In genomic region chr5:113410963-113411362, GRCm38 (mm10) we compare ENCODE assay signal across 27 mouse cellular contexts. TPM values are rescaled to one million over a fixed set of nuclear protein-coding genes. Genes with fewer than 3 reads are reported as not detected.
DNase-seq lines count a peak whose midpoint lies in the region; ATAC-seq and TF ChIP-seq lines count a peak whose summit lies in the region.
"Had no signal": no experiment of that assay in that cellular context is flagged by ENCODE, and none has a peak within 500 bp of the region (broad histone marks: within the 10 kb centered on the region; RNA-seq: fewer than 3 reads in every experiment).

No protein-coding gene starts in this region.

- H3K4me1 ChIP-seq in forebrain, embryonic 16.5 days (replicated peaks; ENCODE audit: control insufficient read depth, insufficient read depth, low read length), result peaks cover 15% of the 10 kb centered on the region
- H3K4me1 ChIP-seq in forebrain, embryonic 13.5 days, result peaks cover 17% of the 10 kb centered on the region
- peaks cover 15% of the 10 kb centered on the region for H3K4me1 ChIP-seq in midbrain, embryonic 13.5 days (replicated peaks)
- peaks cover 8% of the 10 kb centered on the region for H3K4me1 ChIP-seq in midbrain, embryonic 10.5 days
- peaks cover 21% of the 10 kb centered on the region for H3K4me1 ChIP-seq in midbrain, postnatal 0 days (ENCODE audit: insufficient read depth, low read length)
- no peaks in the 10 kb centered on the region for H3K4me1 ChIP-seq in kidney, adult 2 months (ENCODE audit: control insufficient read depth, insufficient read depth, low read length)
- H3K4me1 ChIP-seq: heart, embryonic 10.5 days; midbrain, embryonic 12.5 days; neural tube, embryonic 12.5 days had no signal

- no peak overlapping the region for H3K4me3 ChIP-seq in forebrain, embryonic 16.5 days (replicated peaks; ENCODE audit: low read length)
- no peak overlapping the region for H3K4me3 ChIP-seq in forebrain, embryonic 13.5 days
- H3K4me3 ChIP-seq in midbrain, embryonic 13.5 days (replicated peaks), result no peak overlapping the region
- no peak overlapping the region for H3K4me3 ChIP-seq in midbrain, embryonic 10.5 days
- H3K4me3 ChIP-seq in midbrain, postnatal 0 days (ENCODE audit: low read depth, low read length), result no peak overlapping the region
- no peak overlapping the region for H3K4me3 ChIP-seq in kidney, adult 2 months (ENCODE audit: insufficient read depth, low read depth, low read length)
- H3K4me3 ChIP-seq: erythroblast, embryonic 14.5 days; heart, embryonic 10.5 days; limb, embryonic 10.5 days; midbrain, embryonic 12.5 days; neural tube, embryonic 12.5 days had no signal

- H3K27me3 ChIP-seq in forebrain, embryonic 16.5 days (replicated peaks; ENCODE audit: control insufficient read depth, insufficient read depth, low read length), result no peaks in the 10 kb centered on the region
- no peaks in the 10 kb centered on the region; the same call in 1 of the 2 replicates for H3K27me3 ChIP-seq in forebrain, embryonic 13.5 days
- H3K27me3 ChIP-seq in midbrain, embryonic 13.5 days, result no peaks in the 10 kb centered on the region; the same call in 1 of the 2 replicates
- H3K27me3 ChIP-seq in midbrain, embryonic 10.5 days (ENCODE audit: low read depth, poor library complexity, severe bottlenecking), result no peaks in the 10 kb centered on the region
- no peaks in the 10 kb centered on the region for H3K27me3 ChIP-seq in midbrain, postnatal 0 days (ENCODE audit: insufficient read depth, low read length)
- H3K27me3 ChIP-seq in kidney, adult 2 months (replicated peaks; ENCODE audit: control insufficient read depth, insufficient read depth, low read length), result no peaks in the 10 kb centered on the region
- H3K27me3 ChIP-seq: midbrain, embryonic 12.5 days; neural tube, embryonic 12.5 days had no signal

- no peak for TF ChIP-seq POLR2A in brain, embryonic 14.5 days (IDR thresholded peaks at IDR 0.05; ENCODE audit: borderline replicate concordance, extremely low read depth, insufficient read depth, insufficient read length, poor library complexity, severe bottlenecking)
- TF ChIP-seq POLR2A in kidney, adult 2 months (IDR thresholded peaks at IDR 0.05; ENCODE audit: low read depth, low read length), result no peak

- DNase-seq in midbrain, embryonic 10.5 days (ENCODE audit: low spot score), result no peak
- DNase-seq in brain, embryonic 14.5 days (ENCODE audit: low read depth), result peak; percentile 55
- no peak for DNase-seq in midbrain, postnatal 0 days (ENCODE audit: low spot score)
- DNase-seq in kidney, adult 2 months, result no peak
- DNase-seq: adrenal gland, adult 2 months; cerebellum, adult 11-12 months; cerebellum, postnatal 36 days; gastrocnemius, postnatal 36 days; heart, postnatal 10 days; kidney, postnatal 4 days; lung, adult 2 months; lung, postnatal 4 days; thymus, postnatal 14 days had no signal

- H3K4me2 ChIP-seq in forebrain, embryonic 16.5 days (ENCODE audit: low read length), result no peak overlapping the region
- no peak overlapping the region for H3K4me2 ChIP-seq in forebrain, embryonic 13.5 days
- no peak overlapping the region for H3K4me2 ChIP-seq in midbrain, embryonic 13.5 days (replicated peaks)
- H3K4me2 ChIP-seq in midbrain, postnatal 0 days (ENCODE audit: low read depth, low read length, poor library complexity, severe bottlenecking), result no peak overlapping the region
- H3K4me2 ChIP-seq: liver, embryonic 11.5 days; midbrain, embryonic 12.5 days; neural tube, embryonic 12.5 days had no signal

- H3K27ac ChIP-seq in forebrain, embryonic 16.5 days (ENCODE audit: low read length), result peak overlapping the region; percentile 27; the same call in 1 of the 2 replicates
- no peak overlapping the region for H3K27ac ChIP-seq in forebrain, embryonic 13.5 days
- peak overlapping the region; percentile 69 for H3K27ac ChIP-seq in midbrain, embryonic 13.5 days
- H3K27ac ChIP-seq in midbrain, embryonic 10.5 days (replicated peaks), result no peak overlapping the region
- peak overlapping the region; percentile 19 for H3K27ac ChIP-seq in midbrain, postnatal 0 days (ENCODE audit: low read depth, low read length)
- no peak overlapping the region for H3K27ac ChIP-seq in kidney, adult 2 months (ENCODE audit: insufficient read depth, low read depth, low read length)
- H3K27ac ChIP-seq: heart, embryonic 10.5 days; limb, embryonic 10.5 days; midbrain, embryonic 12.5 days; neural tube, embryonic 12.5 days; stomach, postnatal 0 days had no signal

- no peak for TF ChIP-seq CTCF in brain, embryonic 14.5 days (IDR thresholded peaks at IDR 0.05; ENCODE audit: borderline replicate concordance, extremely low read depth, insufficient read depth, insufficient read length)
- TF ChIP-seq CTCF in midbrain, postnatal 0 days (IDR thresholded peaks at IDR 0.05), result no peak
- no peak for TF ChIP-seq CTCF in kidney, adult 2 months (conservative IDR thresholded peaks at IDR 0.05; ENCODE audit: insufficient read depth, insufficient read length, low read depth, low read length)

- ATAC-seq in forebrain, embryonic 16.5 days, result no peak
- no peak for ATAC-seq in forebrain, embryonic 13.5 days
- ATAC-seq in midbrain, embryonic 13.5 days, result no peak
- ATAC-seq in midbrain, postnatal 0 days (ENCODE audit: low FRiP score), result no peak

- H3K9ac ChIP-seq in forebrain, embryonic 16.5 days (replicated peaks; ENCODE audit: low read depth, low read length), result peak overlapping the region; percentile 7; the same call in 1 of the 2 replicates
- H3K9ac ChIP-seq in forebrain, embryonic 13.5 days, result no peak overlapping the region
- H3K9ac ChIP-seq in midbrain, embryonic 13.5 days (replicated peaks), result no peak overlapping the region
- no peak overlapping the region for H3K9ac ChIP-seq in midbrain, postnatal 0 days (replicated peaks; ENCODE audit: low read length, poor library complexity, severe bottlenecking)
- H3K9ac ChIP-seq: midbrain, embryonic 12.5 days; neural tube, embryonic 12.5 days had no signal

- 57% methylated on average over 13 of the region's 13 CpGs for WGBS in forebrain, embryonic 16.5 days
- WGBS in forebrain, embryonic 13.5 days, result 73% methylated on average over 13 of the region's 13 CpGs
- WGBS in midbrain, embryonic 13.5 days, result 58% methylated on average over 13 of the region's 13 CpGs
- WGBS in midbrain, embryonic 10.5 days, result 80% methylated on average over 13 of the region's 13 CpGs
- WGBS in midbrain, postnatal 0 days, result 32% methylated on average over 13 of the region's 13 CpGs
- 71% methylated on average over 13 of the region's 13 CpGs for WGBS in kidney, adult 2 months

- H3K9me3 ChIP-seq in forebrain, embryonic 16.5 days (ENCODE audit: control insufficient read depth, low read length), result no peaks in the 10 kb centered on the region
- H3K9me3 ChIP-seq in forebrain, embryonic 13.5 days (replicated peaks), result no peaks in the 10 kb centered on the region
- no peaks in the 10 kb centered on the region for H3K9me3 ChIP-seq in midbrain, embryonic 13.5 days
- H3K9me3 ChIP-seq in midbrain, embryonic 10.5 days (replicated peaks), result no peaks in the 10 kb centered on the region
- no peaks in the 10 kb centered on the region for H3K9me3 ChIP-seq in midbrain, postnatal 0 days (ENCODE audit: low read length)
- H3K9me3 ChIP-seq: heart, embryonic 10.5 days; limb, embryonic 10.5 days; midbrain, embryonic 12.5 days; neural tube, embryonic 12.5 days had no signal

- H3K36me3 ChIP-seq in forebrain, embryonic 16.5 days (ENCODE audit: control insufficient read depth, insufficient read depth), result no peaks in the 10 kb centered on the region
- no peaks in the 10 kb centered on the region for H3K36me3 ChIP-seq in forebrain, embryonic 13.5 days (ENCODE audit: poor library complexity, severe bottlenecking)
- H3K36me3 ChIP-seq in midbrain, embryonic 13.5 days, result no peaks in the 10 kb centered on the region
- H3K36me3 ChIP-seq in midbrain, embryonic 10.5 days, result no peaks in the 10 kb centered on the region
- H3K36me3 ChIP-seq in midbrain, postnatal 0 days (ENCODE audit: insufficient read depth, low read length), result no peaks in the 10 kb centered on the region
- no peaks in the 10 kb centered on the region for H3K36me3 ChIP-seq in kidney, adult 2 months (ENCODE audit: control insufficient read depth, insufficient read depth, low read length)
- H3K36me3 ChIP-seq: heart, embryonic 10.5 days; limb, embryonic 10.5 days; midbrain, embryonic 12.5 days; neural tube, embryonic 12.5 days had no signal

RNA-seq across cellular contexts. Expression of gene Aym1, which starts 53.9 kb away (rescaled TPM):
- polyA plus RNA-seq in forebrain, embryonic 16.5 days (2015; fragmentation: Nextera tagmentation; extraction: Ambion mirVana), result not detected in 2 replicates
- polyA plus RNA-seq in forebrain, embryonic 13.5 days (2015; fragmentation: Nextera tagmentation; extraction: Ambion mirVana), result not detected in 2 replicates
- polyA plus RNA-seq in midbrain, embryonic 13.5 days (2015; fragmentation: Nextera tagmentation; extraction: Ambion mirVana), result not detected in 2 replicates
- polyA plus RNA-seq in midbrain, embryonic 10.5 days (2016; fragmentation: Nextera tagmentation; extraction: Ambion mirVana), result not detected in 2 replicates
- not detected in 2 replicates for polyA plus RNA-seq in brain, embryonic 14.5 days (2012; rRNA removed)
- total RNA-seq in midbrain, postnatal 0 days (2014; rRNA removed), result not detected in 2 replicates
- not detected in 2 replicates for polyA plus RNA-seq in midbrain, postnatal 0 days (2015; fragmentation: Nextera tagmentation; extraction: Ambion mirVana)
- polyA plus RNA-seq in kidney, adult 2 months (2012; rRNA removed), result not detected in 2 replicates
- total RNA-seq: adrenal gland, adult 2 months; CH12.LX; gastrocnemius, postnatal 36 days; heart, postnatal 10 days; layer of hippocampus, postnatal 25 days had no signal
- polyA plus RNA-seq: adrenal gland, adult 2 months; erythroblast, embryonic 14.5 days; heart, embryonic 10.5 days; intestine, embryonic 14.5 days; kidney, embryonic 14.5 days; limb, embryonic 10.5 days; liver, embryonic 11.5 days; lung, adult 2 months; midbrain, embryonic 12.5 days; neural tube, embryonic 12.5 days; stomach, postnatal 0 days had no signal

Comparison
In these comparisons a context has a peak if more than half of its experiments do, and no peak if none do; other contexts are left out.
1. H3K27ac ChIP-seq: peak in forebrain, embryonic 16.5 days (single experiment), midbrain, embryonic 13.5 days (single experiment) and midbrain, postnatal 0 days (single experiment); none in forebrain, embryonic 13.5 days (single experiment), midbrain, embryonic 10.5 days (single experiment) and kidney, adult 2 months (single experiment).